Mouse (Mus musculus) CH12.LX (cell line): ENCODE measurements around the gene Sos2.

ENCODE experiments used
- CTCF ChIP-seq, 2 experiments: IDR thresholded peaks in 1 of 2; conservative IDR thresholded peaks in 1 of 2; 2 replicates each; pipeline ENCODE4 v1.5.1; 2011 to 2012; ENCODE audit warnings: low read depth in 2 of 2, low read length in 2 of 2, improper control_type of control experiment in 1 of 2, inconsistent platforms in 1 of 2, mild to moderate bottlenecking in 1 of 2, moderate library complexity in 1 of 2
- HCFC1 ChIP-seq: IDR thresholded peaks from 2 replicates; pipeline ENCODE4 v1.6.1; 2012; ENCODE audit warnings: low read depth, mild to moderate bottlenecking, inconsistent platforms, low read length, improper control_type of control experiment
- IRF4 ChIP-seq: IDR thresholded peaks from 2 replicates; pipeline ENCODE4 v1.6.1; 2014; ENCODE audit warnings: low read depth, mild to moderate bottlenecking, inconsistent platforms, low read length, improper control_type of control experiment
- POLR2A ChIP-seq: IDR thresholded peaks from 2 replicates; pipeline ENCODE4 v1.6.1; 2011; ENCODE audit warnings: low read depth, mild to moderate bottlenecking, improper control_type of control experiment, low read length

GRCm38 (mm10) chr12:69582613-69583269 is 98.9 kb downstream of the Sos2 start, which contains the start of gene Vcpkmt:
- peak; percentile 91 for TF ChIP-seq POLR2A
- no peak for TF ChIP-seq CTCF (conservative IDR thresholded peaks at IDR 0.05 in 1 of 2, IDR thresholded peaks at IDR 0.05 in 1 of 2; ENCODE audit: low read depth in 2 of 2, low read length in 2 of 2)
- TF ChIP-seq IRF4 = no peak; the same call in 1 of the 2 replicates
- TF ChIP-seq HCFC1 = peak; percentile 71
